Mouse (Mus musculus): Measurements from ENCODE around the gene Ccdc74a. TPM values are rescaled to one million over a fixed set of nuclear protein-coding genes. Genes with fewer than 3 reads are reported as not detected.

Gene Ccdc74a
- total RNA-seq (2023) = not detected in 4 replicates

DNA sequence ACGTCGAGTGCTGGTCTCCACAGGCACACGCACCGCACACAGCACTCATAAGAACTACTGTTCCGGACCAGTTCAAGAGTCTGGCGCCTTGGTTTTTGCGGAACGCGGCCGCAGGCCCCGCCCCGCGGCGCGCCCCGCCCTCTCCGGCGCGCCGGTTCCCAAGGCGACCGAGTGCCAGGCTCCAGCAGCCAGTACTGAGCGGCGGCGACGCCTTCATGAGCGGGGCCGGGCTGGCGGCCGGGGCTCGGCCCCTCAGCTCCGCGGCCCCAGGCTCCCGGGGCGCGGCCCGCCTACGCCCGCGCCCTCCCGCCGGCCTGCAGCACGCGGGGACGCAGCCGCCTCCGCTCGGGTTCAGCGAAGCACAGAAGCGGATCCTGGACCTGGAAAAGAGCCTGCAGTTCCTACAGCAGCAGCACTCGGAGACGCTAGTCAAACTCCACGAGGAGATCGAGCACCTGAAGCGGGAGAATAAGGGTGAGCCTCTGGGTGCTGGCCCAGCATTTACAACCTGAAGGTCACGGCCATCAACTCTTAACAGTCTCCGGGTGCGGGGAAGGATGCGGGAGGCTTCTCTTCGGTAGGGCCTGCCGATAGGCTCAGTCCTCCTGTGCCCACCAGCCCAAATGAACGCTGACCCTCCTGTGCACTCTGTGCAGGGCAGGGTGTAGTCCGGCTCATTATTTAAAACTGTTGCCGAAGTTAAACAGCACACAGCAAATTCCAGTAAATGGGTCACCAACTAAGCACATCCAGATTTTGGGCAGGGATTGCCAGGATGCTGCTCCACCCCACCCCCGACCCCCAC lies at the start of gene Ccdc74a:
TSS of gene Ccdc74a (plus strand) at position 161 of the 805 bp plus-strand sequence.

DNA sequence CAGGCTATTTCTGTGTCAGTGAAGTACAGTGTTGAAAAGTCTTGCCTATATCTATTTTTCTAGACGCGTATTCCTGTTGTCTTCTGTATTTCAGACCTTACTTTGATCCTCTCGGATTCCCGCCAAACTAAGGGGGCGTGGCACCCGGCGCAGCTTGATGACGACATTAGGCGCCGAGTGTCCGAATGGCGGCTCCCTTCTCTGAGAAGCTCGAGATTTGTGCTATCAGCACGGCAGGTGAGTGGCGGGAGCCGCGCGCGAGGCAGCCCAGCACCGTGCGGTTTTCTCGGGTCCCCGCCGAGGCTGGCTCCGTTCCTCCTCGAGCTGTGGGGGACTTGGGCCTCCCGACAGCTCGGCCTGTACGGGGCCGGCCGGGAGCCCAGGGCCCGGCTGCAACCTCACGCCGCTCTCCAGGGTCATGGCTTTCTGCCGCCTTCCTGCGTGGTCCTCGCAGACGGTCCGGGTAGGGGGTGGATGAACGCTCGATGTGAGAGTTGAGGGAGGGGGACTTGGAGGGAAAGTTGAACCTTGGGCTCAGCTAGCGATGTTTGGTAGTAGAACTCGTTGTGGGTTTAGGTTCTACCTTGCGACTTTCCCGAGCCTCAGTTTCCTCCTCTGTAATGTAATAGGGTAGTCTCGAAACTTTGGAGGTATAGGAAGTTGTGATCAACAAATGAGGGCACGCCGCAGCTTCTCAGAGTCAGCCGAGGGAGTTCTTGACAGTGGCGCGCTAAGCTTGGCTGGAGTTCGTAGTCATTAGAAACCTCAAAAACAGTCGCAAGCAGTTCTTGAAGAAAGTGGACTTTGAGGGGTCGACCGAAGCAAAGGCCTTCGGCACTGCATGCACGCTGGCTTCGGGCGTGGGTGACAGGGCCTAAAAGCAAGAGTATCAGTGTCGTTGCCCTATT lies 26.8 kb upstream of the Ccdc74a start, which contains the start of gene Smpd4:
TSS of gene Smpd4 (plus strand) at position 157 of the 908 bp plus-strand sequence.

Other genes starting within 250 kb of the Ccdc74a start
- gene Snap29, start 240.5 kb upstream of the Ccdc74a start, total RNA-seq (2023) = 60.0 to 64.2 TPM (median 62.2 TPM) in 4 replicates
- 121 to 147 TPM (median 138 TPM) in 4 replicates for gene Pi4ka, start 240.2 kb upstream of the Ccdc74a start, total RNA-seq (2023)
- 47.4 to 55.6 TPM (median 52.0 TPM) in 4 replicates for gene Crkl, start 194.5 kb upstream of the Ccdc74a start, total RNA-seq (2023)
- not detected in 4 replicates for gene Aifm3, start 156.9 kb upstream of the Ccdc74a start, total RNA-seq (2023)
- gene Lztr1, start 137.8 kb upstream of the Ccdc74a start, total RNA-seq (2023) = 47.7 to 57.0 TPM (median 53.3 TPM) in 4 replicates
- 25.2 to 39.4 TPM (median 32.4 TPM) in 4 replicates for gene Thap7, start 115.3 kb upstream of the Ccdc74a start, total RNA-seq (2023)
- gene Lrrc74b, start 85.2 kb upstream of the Ccdc74a start, total RNA-seq (2023) = 0.31 TPM in 1 of 4 replicates, not detected in the others
- not detected in 4 replicates for gene P2rx6, start 84.6 kb upstream of the Ccdc74a start, total RNA-seq (2023)
- gene Slc7a4, start 63.3 kb upstream of the Ccdc74a start, total RNA-seq (2023) = not detected in 4 replicates
- 45.7 to 50.9 TPM (median 48.8 TPM) in 4 replicates for gene Smpd4, start 27.1 kb upstream of the Ccdc74a start, total RNA-seq (2023)
- gene Med15, start 86.4 kb downstream of the Ccdc74a start, total RNA-seq (2023) = 129 to 145 TPM (median 134 TPM) in 4 replicates
- gene Klhl22, start 113.1 kb downstream of the Ccdc74a start, total RNA-seq (2023) = 10.8 to 21.1 TPM (median 15.3 TPM) in 4 replicates
- gene Scarf2, start 150.8 kb downstream of the Ccdc74a start, total RNA-seq (2023) = 0.20 TPM in 1 of 4 replicates, not detected in the others
- gene B830017H08Rik, start 186.7 kb downstream of the Ccdc74a start, total RNA-seq (2023) = not detected in 4 replicates
- gene Car15, start 191.9 kb downstream of the Ccdc74a start, total RNA-seq (2023) = 9.8 to 15.2 TPM (median 12.4 TPM) in 4 replicates
- 2.4 to 4.3 TPM (median 3.3 TPM) in 4 replicates for gene Gm20518, start 245.2 kb downstream of the Ccdc74a start, total RNA-seq (2023)
- not detected in 4 replicates for gene Tssk1, start 247.8 kb downstream of the Ccdc74a start, total RNA-seq (2023)